Mouse (Mus musculus) gastrocnemius, postnatal 4 days (tissue): ENCODE results near the gene Zfp934. TPM values are rescaled to one million over a fixed set of nuclear protein-coding genes. Genes with fewer than 3 reads are reported as not detected.
"Not testable (repeated sequence)": the region's sequence is repeated elsewhere in the genome, so short reads cannot be mapped to it uniquely, and the experiment has no call there.

Experiments used
- DNase-seq, 2 experiments: peaks; one replicate each; pipeline ENCODE4 v3.0.0; 2021 to 2022; ENCODE audit warnings: low spot score in 2 of 2, mixed read lengths in 2 of 2
- long read RNA-seq, 2 experiments: library from polyadenylated mRNA; stranded (forward); transcript quantifications; one replicate each; pipeline ENCODE4 v2.0.0; 2021
- microRNA-seq: library from miRNA; unstranded; fragments of <30 nt; microRNA quantifications from one replicate; pipeline ENCODE4 v1.2.0, GENCODE M21; 2021
- total RNA-seq, 2 experiments: library from RNA; stranded (reverse); gene quantifications; 2 replicates each; pipeline ENCODE4 v1.2.3; 2021

Gene Zfp934
- total RNA-seq = 1 to 10 TPM; 6.0 to 7.3 TPM
- long read RNA-seq, experiment 1, partial matches to known transcripts = 1 of 4 reads
- long read RNA-seq, experiment 1, other reads (novel, unspliced or antisense) = 3 of 4 reads
- long read RNA-seq, experiment 2, partial matches to known transcripts = 0 of 1 reads
- long read RNA-seq, experiment 2, other reads (novel, unspliced or antisense) = 1 of 1 reads

GRCm38 (mm10) chr13:62571099-62571498 lies at the start of gene Zfp934:
Gene Zfp934, minus strand, starts transcription at chr13:62571199.
- not testable (repeated sequence) for DNase-seq

DNA sequence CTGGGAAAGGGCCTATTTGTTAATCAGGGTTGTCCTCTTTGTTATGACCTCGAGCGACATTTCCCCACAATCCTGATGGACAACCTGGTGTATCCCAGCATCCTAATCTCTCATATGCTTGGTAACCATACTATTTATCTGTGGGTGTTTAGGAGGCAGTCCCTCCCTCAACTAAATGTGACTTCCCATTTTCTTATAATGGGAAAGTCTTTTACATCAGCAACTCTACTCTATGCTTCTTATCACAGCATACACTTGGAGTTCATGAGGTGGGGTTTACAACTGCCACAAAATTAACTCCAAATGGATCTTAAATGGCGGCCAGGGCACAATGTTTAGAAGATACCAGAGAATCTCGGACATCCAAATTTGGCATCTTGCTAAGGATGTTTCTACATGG lies 46.5 kb upstream of the Zfp934 start:
- not testable (repeated sequence) for DNase-seq

DNA sequence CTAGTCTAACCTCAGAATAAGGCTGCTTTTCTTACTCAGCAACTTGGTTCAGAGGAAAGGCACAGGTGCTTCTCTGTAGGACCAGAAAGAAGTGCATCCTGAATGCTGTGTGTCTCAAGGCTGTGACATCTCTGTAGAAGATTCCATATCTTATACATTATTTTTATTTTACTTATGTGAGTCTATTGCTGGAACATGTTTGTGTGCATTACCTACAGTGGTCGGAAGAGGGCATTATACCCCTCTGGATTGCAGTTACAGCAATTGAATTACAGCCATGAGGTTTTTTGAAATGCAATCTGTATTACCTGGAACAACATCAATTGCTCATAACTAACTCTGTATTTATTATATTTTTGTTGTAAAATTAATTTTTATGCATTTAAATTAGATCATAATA lies 9.3 kb downstream of the Zfp934 start:
- not testable (repeated sequence) for DNase-seq

DNA sequence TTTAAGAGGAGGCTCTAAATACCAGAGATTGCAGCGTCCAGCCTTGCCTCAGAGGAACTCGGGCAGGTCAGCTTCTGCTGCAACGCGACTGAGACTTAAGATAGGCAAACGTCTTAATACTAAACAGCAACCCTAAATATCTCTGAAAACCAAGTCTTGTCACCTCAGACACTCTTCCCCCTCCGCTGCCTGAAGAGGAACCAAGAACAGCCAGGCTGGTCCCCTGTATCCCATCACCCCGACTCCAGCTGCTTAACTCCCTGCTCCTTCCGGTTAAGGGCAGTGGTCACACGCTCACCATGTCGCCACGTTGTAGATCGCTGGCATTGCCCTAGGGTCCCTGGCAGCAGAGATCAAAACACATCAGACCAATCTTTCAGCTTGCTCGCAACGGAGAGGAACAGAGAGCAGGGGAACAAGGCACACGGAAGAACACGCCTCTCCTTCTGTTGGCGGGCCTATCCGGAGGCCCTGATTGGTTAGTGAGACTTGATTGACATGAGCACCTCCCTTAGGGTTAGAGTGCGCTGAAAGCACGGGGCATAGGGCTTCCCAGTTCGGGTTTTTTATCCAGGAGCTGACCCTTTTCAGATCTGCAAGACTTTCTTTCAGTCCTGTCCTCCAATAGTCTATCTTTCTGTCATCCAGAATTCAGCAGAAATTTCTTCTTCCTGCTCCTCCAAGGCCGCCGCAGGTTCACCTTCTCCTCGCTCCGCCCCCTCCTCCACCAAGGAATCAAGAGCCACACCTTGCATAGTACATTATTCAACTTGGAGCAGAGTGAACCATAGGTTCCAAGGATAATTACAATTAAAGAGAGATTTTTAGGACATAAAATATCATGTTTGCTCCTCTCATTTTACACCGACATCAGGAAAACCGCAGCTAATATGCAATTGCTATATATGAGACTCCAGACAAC lies 12.5 kb downstream of the Zfp934 start, which contains the start of gene Zfp935:
Zfp935 (minus strand) TSS at position 323 of the 922 bp plus-strand sequence.
- peak; percentile 17 to 37 for DNase-seq

DNA sequence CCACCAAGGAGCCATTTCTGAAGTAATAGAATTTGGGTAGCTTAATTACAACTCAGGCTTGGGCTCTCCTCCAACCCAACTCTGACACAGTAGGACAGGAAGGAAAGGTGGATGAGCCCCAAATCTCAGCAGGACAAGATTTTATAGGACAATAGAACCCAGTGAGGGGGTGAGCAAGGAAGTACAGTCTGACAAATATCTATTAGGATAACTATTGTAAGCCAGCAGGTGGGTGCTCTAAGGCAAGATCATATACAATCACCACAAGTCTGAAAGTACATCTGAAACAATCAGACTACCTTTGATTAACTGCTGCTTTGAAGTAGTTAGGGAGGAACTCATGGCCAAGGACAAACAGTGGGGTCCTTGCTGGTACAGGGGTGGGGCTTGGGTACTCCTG lies 40.9 kb downstream of the Zfp934 start:
- DNase-seq = not testable (repeated sequence)

DNA sequence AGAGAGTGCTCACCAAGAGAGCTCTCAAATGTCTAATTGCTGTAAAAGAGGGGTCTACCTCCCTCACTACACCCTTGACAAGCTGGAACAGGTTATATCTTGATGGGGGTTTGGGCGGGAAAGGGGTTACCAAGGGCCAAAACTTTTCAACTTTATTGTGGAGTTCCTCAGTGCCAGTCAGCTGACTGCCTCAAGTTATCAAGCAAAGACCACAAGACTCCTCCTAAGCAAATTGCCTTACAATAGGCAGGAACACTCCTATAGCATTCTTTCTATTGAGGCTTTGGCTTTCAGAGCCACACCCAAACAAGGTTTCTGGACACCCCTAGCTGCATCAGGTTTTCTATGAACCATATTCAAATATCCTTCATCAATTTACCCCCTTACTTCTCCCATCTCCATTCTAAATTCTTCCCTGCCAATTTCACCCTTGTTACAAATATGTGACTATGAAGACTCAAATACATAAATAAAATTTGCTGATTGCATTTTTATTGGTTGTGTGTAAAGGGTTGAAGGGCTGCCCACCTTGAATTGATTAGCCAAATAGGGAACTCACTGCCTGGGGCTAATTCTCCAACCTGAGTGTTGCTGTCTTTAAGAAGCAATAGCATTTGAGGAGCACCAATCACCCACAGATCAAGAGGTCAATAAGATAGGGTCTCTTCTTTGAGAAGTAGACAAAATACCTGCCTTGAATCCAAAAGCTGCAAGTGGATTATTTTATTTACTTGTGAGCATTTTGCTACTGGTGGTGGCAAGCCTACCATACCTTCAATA lies 60.2 kb downstream of the Zfp934 start:
- DNase-seq = not testable (repeated sequence)

GRCm38 (mm10) chr13:62472661-62473060 lies 98.3 kb downstream of the Zfp934 start:
- not testable (repeated sequence) for DNase-seq

- not testable (repeated sequence) for DNase-seq
Observed at GRCm38 (mm10) chr13:62469947-62470346, 101.1 kb downstream of the Zfp934 start.

DNA sequence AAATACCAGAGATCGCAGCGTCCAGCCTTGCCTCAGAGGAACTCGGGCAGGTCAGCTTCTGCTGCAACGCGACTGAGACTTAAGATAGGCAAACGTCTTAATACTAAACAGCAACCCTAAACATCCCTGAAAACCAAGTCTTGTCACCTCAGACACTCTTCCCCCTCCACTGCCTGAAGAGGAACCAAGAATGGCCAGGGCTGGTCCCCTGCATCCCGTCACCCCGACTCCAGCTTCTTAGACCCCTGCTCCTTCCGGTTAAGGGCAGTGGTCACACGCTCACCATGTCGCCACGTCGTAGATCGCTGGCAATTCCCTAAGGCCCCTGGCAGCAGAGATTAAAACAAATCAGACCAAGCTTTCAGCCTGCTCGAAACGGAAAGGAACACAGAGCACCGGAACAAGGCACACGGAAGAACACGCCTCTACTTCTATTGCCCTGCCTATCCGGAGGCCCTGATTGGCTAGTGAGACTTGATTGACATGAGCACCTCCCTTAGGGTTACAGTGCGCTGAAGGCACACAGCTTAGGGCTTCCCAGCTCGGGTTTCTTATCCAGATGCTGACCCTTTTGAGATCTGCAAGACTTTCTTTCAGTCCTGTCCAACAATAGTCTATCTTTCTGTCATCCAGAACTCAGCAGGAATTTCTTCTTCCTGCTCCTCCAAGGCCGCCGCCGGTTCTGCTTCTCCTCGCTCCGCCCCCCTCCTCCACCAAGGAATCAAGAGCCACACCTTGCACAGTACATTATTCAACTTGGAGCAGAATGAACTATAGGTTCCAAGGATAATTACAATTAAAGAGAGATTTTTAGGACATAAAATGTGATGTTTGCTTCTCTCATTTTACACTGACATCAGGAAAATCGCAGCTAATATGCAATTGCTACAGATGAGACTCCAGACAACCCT lies 104.3 kb downstream of the Zfp934 start, which contains the start of gene Gm49359:
Gm49359 (minus strand) TSS at position 409 of the 911 bp plus-strand sequence.
- peak; percentile 65 to 86 for DNase-seq

Small RNA genes lying within 50 kb of the gene (microRNA-seq; reads per million reads assigned to microRNA genes)
- gene Gm22256 = not detected

Other genes starting within 250 kb of the Zfp934 start
- 1 to 10 TPM in 1 of 2 experiments, under 1 TPM in 1; 0.66 to 1.2 TPM for gene Gm3604, start 188.0 kb downstream of the Zfp934 start, total RNA-seq
- gene Gm49359, start 104.4 kb downstream of the Zfp934 start, total RNA-seq = 10 to 100 TPM; 11.5 to 13.5 TPM
- gene Zfp935, start 12.7 kb downstream of the Zfp934 start, total RNA-seq = not detected
- 1 to 10 TPM; 2.9 to 4.3 TPM for gene 6720489N17Rik, start 53.0 kb upstream of the Zfp934 start, total RNA-seq
- 10 to 100 TPM in 1 of 2 experiments, 1 to 10 TPM in 1; 8.2 to 11.8 TPM for gene Platr25, start 189.5 kb upstream of the Zfp934 start, total RNA-seq
- 1 to 10 TPM; 1.8 to 2.2 TPM for gene Gm5141, start 214.6 kb upstream of the Zfp934 start, total RNA-seq